Mouse (Mus musculus): ENCODE results near the gene Pdia2.

Gene Pdia2

DNA sequence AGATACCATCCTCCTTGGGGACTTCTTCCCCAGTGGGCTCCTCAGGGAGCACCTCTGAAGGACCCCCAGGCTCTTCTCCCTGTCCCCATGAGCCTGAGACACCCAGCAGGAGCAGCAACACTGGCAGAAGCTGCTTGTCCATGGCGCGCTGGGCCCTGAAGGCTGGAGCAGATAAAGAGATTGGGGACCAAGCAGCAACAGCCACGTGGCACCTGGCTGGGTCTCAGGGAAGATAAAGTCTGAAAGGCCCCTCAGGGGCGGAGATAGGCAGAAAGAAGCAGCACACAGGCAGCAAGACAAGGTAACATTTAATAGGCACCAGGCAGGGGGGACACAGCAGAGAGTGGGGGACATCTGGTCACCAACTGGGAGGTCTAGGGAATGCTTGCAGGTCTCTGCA, at the start of gene Pdia2:
TSS of gene Pdia2 (minus strand) at position 196 of the 400 bp plus-strand sequence.
- DNase-seq (ENCODE audit: low read depth, low spot score): no peak

DNA sequence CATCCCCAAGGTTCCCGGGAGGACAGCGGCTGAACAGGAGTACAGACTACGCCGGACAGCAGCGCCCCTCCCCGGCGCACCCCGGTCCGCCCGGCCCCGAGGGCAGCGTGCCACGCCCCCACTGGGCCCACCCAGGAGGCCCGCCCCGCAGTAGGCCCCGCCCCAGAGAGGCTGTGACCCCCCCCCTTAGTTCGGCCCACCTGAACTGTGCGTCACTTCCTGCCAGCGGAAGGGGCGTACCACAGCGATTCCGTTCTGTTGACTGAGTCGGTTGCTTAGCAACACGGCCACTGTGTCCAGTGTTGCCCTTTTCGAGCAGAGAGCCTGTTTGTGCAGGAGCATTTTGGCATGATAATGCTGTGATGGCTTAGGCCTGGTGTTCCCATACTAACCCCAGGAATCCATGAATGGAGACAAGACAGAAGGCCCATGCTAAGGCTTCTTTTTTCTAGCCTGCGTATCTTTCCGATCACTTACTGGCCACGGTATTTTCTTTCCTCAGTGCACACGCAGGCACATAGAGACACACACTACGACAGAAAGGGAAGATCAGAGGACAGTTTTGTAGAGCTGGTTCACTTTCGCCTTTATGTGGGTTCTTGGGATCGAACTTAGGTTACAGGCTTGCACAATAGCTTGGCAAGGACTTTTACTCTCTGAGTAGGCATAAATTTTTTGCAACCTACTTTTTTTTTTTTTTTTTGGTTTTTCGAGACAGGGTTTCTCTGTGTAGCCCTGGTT, 45.4 kb upstream of the Pdia2 start, which contains the start of gene Fam234a:
TSS of gene Fam234a (minus strand) at position 142 of the 741 bp plus-strand sequence.
- DNase-seq (ENCODE audit: low read depth, low spot score): peak; percentile 96

DNA sequence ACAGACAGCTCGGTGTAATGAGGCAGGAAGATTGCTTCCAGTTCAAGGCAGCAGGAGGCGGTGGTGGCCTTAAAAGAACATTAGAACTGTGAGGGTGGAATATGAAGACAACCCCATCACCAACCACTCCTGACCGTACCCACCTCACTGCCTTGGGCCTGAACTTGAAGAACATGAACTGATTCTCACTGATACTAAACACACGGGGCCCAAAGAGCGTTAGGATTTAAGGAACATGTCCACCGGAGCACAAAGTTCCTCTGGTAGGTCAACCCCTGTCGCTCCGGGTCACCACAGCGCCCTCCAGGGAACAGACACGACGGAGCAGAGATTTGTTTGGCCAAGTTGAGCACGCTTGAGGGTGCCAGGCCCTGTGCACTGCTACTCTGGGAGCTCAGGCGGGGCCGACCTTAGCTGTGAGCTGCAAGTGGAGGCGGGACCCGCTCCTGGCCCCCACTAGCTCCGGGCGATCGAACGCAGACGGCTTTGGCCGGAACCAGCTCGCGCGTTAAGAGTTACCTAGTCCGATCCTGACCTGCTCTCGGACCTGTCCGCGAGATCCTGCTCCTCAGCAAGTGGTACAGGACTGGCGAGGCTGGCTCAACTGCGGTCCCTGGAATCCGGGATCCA, 44.7 kb upstream of the Pdia2 start:
- peak; percentile 87 for DNase-seq (ENCODE audit: low read depth, low spot score)

DNA sequence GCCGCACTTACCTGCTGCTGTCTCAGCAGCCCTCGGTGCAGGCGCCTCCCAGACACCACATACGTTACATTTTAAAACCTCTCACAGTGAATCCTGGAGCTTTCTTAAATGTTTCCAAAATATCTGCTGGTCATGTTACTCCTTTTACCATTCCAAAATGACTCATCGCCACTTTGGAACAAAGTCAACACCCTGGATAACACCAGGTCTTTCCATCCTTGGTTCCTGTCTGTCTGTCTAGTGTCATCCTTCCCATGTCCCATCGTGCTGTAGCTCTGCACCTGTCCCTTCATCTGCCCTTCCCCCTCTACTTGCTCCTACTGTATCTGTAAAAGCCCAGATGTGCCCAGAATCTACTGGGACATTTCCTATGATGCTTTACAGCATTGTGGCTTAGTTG, 42.1 kb upstream of the Pdia2 start:
- no peak for DNase-seq (ENCODE audit: low read depth, low spot score)

DNA sequence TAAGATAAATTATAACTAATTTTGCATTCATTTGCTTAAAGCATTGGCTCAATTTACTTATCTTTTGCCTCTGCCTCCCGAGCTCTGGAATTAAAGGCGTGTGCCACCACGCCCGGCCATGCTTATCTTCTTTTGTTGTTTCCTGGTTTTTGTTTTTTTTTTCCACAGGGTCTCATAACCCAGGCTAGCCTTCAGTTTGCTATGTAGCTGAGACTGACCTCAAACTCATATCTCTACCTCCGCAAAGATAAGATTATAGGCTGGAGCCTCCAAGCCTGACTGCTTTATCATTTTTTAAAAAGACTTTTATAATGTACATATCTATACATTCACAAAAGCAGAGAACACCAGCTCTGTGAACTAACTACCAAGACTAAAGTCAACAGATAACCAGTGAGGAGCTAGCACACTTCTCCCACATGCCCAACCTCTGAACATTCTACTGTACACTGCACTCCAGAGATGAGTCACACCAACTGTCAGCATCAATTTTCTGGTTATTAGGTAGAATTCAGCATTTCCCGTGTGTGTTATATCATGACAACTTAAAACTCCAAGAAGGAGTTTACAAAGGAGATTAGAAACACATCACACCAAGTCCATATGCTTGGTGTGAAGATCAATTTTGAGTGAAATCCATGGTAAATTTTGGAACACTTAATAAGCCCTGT, 41.4 kb upstream of the Pdia2 start:
- no peak for DNase-seq (ENCODE audit: low read depth, low spot score)

DNA sequence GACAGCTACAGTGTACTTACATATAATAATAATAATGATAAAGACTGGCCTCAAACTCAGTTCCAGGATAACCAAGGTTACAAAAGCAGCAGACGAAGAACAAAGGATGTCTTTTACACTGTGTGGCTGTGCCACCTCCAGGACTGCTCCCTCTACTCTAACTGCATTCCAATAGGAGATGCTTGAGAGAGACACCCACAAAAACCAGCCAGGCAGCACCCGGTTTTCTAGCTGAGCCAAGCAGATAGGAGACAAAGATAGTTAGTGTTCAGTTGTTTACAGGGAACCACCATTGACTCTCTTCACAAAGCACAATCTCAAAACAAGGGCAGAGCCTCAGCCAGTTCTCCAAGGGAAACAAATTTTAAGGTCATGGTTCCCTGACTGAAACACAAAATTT, 40.7 kb upstream of the Pdia2 start:
- no peak for DNase-seq (ENCODE audit: low read depth, low spot score)

DNA sequence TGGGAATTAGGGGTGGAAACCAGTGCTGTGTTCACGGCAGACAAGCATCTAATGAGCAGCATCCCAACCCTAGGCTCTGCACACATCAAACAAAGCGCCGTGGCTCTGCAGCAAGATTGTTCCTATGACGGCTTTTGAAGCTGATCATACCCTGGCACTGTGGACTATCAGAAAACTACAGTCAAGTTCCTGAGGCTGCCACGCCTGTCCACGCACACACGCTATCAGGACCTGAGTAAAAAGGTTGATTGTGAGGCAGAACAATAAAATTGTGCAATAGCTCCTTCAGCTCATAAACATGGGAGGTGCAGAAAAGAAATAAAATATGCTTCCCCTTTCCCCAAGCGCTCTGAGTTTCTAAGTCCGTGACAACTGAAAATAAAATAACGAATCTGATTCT, 38.8 kb upstream of the Pdia2 start:
- no peak for DNase-seq (ENCODE audit: low read depth, low spot score)

DNA sequence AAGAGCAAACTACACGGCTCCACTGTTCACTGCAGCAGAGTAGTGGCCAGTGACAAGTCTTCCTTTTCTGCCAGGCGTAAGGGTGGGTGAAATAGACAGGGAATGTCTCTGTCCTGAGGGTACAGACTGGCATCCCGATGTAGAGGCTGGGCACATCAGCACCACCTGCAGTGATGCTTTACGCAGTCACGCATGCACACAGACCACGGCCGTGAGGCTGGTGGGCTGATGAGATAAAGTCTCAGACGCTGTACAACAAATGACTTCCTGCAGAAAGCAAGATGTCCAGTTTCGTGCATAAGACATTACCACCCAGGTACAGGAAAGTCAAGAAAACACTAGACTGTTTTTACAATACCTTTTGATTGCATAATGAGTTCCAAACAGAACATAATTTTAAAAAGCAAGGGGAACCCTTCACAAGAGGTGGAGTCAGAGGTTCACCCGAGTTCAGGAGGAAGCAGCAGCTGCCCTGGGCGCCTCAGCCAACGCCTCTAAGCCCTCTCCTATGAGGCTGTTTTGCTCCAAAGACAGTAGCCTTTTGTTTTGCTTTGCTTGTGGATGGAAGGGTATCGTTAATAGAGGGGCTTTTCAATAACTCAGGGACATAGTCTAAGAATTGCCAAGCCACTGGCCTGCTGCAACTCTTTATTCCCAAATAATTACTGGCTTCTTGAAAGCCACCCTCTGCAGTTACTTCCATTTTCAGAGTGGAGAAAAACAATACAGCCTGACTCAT, 36.4 kb upstream of the Pdia2 start:
- DNase-seq (ENCODE audit: low read depth, low spot score): no peak

DNA sequence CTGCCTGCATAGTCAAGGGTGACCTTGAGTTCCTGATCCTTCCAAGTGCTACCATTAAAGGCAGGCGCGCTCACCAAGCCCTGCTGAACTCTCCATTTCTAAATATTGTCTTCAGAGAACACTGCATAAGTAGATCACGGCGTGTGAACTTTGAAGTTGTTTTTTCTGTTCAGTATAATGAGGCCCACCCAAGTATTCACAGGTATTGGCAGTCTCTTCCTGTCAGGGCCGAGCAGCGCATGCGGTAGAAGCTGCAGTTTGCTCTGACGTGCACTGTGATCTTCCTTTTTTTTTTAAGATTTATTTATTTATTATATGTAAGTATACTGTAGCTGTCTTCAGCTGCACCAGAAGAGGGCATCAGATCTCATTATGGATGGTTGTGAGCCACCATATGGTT, 35.5 kb upstream of the Pdia2 start:
- DNase-seq (ENCODE audit: low read depth, low spot score): no peak

DNA sequence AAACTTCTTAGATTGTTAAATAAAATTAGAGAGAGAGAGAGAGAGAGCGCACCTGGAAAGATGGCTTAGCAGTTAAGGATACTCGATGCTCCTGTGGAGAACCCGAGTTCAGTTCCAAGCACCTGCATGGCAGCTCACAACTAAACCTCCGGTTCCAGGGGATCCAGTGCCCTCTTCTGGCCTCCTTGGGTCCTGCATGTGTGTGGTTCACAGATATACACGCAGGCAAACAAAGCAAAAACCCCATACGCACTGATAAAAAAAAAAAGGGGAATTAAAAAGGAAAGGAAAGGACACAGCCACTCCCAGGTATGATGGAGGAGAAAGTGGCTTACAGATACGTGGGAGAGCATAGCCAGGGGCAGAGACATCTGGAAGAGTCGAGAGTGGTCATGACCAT, 34.0 kb upstream of the Pdia2 start:
- DNase-seq (ENCODE audit: low read depth, low spot score): peak; percentile 79

DNA sequence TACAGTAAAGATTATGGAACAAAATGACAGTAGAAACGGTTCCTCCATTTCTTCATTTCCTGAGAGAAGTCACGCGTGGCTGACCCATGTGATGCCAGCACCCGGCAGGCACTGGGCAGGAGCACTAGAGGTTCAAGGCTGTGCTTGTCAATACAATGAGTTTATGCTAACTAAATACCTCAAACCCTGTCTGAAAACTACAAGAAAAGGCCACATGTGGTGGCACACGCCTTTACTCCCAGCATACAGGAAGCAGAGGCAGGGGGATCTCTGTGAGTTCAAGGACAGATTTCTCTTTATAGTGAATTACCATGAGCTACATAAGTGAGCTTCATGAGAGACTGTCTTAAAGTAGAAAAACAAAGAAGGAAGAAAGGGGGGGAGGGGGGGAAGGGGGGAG, 32.3 kb upstream of the Pdia2 start:
- DNase-seq (ENCODE audit: low read depth, low spot score): peak; percentile 89

DNA sequence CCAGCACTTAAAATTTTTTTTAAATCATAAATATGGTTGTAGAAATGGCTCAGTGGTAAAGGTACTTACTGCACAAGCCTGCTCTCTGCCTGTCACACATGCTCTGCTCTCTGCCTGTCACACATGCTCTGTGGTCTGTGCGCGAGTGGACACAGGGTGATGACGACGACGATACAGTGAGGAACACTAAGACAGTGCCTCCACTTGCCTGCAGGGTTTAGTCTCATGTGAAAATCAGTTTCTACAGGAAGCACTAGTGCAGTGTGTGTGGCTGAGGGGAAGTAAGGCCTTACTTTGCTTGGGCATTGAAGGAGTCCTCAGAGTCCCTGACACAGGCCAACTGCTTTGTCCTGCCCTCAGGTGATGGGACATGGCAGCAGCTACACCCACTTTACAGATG, 30.9 kb upstream of the Pdia2 start:
- no peak for DNase-seq (ENCODE audit: low read depth, low spot score)

DNA sequence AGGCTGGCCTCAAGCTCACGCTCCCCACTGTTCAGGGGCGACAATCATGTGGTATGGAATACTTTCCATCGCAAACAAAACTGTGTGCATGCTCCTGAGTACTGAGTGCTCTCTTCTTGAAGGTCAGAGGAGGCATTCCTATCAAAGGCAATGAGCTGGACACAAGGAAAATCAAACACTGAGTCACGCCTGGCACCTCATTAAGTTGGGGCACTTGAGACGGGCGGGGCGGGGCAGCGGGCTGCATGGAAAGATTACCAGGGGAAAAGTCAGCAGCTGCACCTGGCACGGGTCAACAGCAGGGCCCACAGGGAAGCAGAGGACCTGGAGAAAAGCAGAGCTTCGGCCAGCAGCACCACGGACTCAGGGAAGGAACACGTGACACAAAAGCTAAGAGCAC, 26.3 kb upstream of the Pdia2 start:
- DNase-seq (ENCODE audit: low read depth, low spot score): no peak

DNA sequence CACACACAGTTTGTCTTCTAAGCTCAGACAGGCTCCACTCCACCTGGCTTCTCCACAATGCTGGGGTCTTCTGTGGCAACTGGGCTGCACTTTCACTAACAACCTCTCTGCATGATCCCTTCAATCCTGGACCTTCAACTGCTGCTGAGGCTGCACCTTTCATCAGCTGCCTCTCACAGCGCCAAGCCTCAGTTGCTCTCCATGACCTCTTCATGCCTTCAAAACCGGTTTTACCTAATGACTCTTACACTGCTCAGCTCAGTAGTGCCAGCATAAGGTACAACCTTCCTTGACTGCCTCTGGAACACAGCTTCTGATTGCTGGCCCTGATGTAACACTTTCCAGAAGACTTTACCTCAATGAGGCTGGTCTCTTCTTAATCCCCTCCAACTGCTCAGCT, 22.6 kb upstream of the Pdia2 start:
- no peak for DNase-seq (ENCODE audit: low read depth, low spot score)

DNA sequence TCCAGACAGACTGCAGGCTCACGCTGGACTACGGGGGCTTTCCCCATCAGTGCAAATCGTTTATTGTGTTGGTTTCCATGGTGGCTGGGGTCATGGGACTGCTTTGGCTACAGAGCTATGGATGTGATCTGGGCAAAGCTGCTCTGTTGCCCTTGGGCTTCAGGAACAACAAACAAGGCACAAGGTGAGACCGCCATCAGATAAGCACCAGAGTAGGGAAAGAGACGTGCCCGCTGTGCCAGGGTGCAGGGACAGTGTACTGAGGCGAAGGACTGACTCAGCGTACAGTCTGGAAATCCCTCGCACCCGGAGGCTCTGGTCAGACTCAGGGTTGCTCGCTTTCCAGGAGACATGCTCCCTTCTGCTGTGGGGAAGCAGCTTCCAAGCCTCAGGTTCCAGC, 13.8 kb upstream of the Pdia2 start:
- no peak for DNase-seq (ENCODE audit: low read depth, low spot score)

DNA sequence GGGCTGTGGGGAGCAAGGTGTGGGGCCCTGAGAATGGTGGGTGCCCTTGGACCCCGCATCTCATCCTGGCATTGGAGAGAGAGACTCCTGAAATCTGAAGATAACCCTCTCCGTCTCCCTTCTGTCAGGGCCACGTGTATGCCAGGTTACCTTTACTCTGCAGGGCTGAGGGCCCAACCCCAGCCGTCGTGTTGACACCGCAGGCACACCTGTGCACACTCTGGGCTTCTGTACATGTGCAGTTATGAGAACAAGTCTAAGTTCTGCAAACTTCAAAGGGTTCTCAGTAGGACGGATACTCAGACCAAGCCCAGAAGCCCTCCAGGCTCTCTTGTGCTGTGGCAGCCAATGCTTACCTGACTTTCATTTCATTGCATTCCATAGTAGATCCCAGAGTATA, 13.4 kb upstream of the Pdia2 start:
- DNase-seq (ENCODE audit: low read depth, low spot score): no peak

DNA sequence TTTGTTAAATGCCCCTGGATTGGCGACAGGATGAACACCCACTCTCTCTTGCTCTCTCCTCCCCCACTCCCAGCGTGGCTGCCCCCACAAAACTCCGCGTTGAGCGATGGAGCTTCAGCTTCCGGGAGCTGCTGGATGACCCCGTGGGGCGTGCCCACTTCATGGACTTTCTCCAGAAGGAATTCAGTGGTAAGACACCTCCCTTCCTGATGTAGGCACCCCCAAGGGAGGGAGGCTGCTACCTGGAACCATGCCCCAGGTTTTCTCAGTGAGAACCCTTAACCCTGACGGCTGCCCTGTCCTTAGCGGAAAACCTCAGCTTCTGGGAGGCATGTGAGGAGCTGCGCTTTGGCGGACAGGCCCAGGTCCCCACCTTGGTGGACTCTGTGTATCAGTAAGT, 8.8 kb upstream of the Pdia2 start, which contains the start of gene Arhgdig:
TSS of gene Arhgdig (minus strand) at position 101 of the 400 bp plus-strand sequence.
- peak; percentile 33 for DNase-seq (ENCODE audit: low read depth, low spot score)

DNA sequence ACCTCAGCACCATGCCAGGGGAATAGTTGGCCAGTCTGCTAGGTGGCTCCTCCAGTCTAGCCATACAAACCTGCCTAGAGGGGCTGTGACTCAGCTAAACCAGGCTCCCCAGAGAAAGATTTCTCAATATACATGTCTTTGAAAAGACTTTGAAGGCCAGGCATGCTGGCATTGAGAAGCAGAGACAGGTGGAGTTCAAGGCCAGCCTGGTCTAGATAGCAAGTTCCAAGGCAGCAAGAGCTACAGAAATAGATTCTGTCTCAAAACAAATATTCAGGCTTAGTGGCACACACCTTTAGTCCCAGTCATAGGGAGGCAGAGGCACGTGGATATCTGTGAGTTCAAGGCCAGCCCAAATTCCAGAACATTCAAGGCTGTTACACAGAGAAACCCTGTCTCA, 7.5 kb upstream of the Pdia2 start:
- DNase-seq (ENCODE audit: low read depth, low spot score): peak; percentile 56

DNA sequence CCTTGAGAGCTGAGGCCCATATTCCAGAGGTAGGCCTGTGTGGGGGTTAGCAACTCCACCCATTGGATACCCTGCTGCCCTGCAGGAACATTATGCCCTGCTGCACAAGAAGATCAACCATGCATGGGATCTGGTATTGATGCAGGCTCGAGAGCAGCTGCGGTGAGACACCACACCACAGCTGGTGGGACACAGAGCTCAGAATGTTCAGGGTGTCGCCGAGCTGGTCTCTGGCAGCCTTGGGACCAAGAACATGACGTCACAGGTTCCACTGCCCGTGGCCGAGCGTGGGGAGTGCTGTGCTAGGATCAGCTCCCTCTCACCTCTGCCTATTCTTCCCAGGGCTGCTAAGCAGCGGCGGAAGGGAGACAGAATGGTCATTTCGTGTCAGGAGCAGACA, 5.9 kb upstream of the Pdia2 start:
- DNase-seq (ENCODE audit: low read depth, low spot score): no peak

DNA sequence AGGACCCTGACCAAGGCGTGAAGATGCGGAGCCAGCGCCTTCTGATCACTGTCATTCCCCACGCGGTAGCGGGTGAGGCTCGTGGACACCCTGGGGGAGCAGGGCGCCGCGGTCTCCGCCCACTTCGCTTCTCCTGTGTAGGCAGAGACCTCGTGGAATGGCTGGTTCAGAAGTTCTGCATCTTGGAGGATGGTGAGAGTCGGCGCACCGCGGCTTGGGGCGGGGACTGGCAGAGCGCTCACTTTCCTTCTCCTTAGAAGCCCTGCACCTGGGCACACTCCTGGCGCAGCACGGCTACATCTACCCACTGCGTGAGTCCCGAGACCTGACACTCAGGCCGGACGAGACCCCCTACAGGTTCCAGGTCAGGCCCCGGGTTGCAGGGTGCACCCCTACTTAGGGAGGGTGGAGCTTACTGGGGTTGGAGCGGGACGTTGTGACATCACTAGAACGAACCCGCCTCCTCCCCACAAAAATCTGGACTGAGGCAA, 4.5 kb upstream of the Pdia2 start:
- peak; percentile 58 for DNase-seq (ENCODE audit: low read depth, low spot score)

DNA sequence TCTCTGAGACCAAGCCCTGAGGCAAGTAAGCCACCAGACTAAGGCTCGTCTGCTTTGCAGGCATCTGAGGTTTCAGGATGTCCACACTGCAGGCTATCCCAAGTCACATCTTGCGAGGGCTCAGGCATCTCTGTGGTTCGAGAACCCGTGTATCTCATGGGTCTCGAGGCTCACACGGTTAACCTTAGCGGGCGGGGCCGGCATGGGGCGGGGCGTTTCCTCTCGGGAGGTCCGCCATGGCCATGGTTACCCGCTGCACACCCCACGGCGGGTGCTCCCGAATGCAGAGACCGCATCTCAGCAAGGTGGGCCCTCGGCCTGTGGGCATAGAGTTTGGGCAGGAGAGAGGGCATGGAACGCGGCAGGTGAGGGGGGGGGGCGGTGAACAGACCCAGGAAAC, 3.9 kb upstream of the Pdia2 start, which contains the start of gene Rgs11:
TSS of gene Rgs11 (plus strand) at position 215 of the 400 bp plus-strand sequence.
- DNase-seq (ENCODE audit: low read depth, low spot score): no peak

DNA sequence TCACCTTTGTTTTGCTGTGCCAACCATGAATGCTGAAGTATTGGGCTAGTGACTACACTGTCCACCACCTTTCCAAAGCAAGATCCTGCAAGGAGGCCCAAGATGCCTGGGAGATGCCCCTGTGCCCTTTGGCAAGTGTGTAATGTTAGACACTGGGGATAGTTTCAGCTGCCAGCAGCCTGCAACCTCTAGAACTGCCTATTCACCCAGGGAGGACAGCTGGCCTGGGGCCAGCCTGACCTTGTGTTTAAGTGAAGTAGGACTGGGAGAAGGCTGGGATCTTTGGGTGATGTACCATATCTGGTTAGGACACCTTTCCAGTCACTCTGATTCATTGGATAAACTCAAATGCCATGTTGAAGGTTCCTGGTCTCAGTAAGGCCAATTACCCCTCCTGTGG, 3.1 kb upstream of the Pdia2 start:
- DNase-seq (ENCODE audit: low read depth, low spot score): no peak

Data from R1 (cell line).